Mouse (Mus musculus) brain, embryonic 14.5 days (tissue): ENCODE measurements at regions not wholly inside any gene's neighbourhood (a gene's known extent, or its start where the extent isn't known, plus 50 kb on each side); places are given as distances from the start of the nearest gene placed in this dataset.
"Not testable (repeated sequence)": the region's sequence is repeated elsewhere in the genome, so short reads cannot be mapped to it uniquely, and the experiment has no call there.

Experiments
- DNase-seq: peaks from one replicate; pipeline ENCODE4 v3.0.0-alpha.2; 2011; ENCODE audit warnings: low read depth
- CTCF ChIP-seq: fragments of 200-500 bp; IDR thresholded peaks from 2 replicates; pipeline ENCODE4 v1.5.1; 2012; ENCODE audit warnings: inconsistent platforms, mild to moderate bottlenecking, moderate library complexity, borderline replicate concordance; ENCODE audit not compliant: insufficient read depth, insufficient read length; ENCODE audit errors: extremely low read depth
- POLR2A ChIP-seq: fragments of 200-500 bp; IDR thresholded peaks from 2 replicates; pipeline ENCODE4 v1.6.1; 2012; ENCODE audit warnings: mild to moderate bottlenecking, inconsistent platforms, borderline replicate concordance; ENCODE audit not compliant: poor library complexity, insufficient read depth, insufficient read length, severe bottlenecking; ENCODE audit errors: extremely low read depth

GRCm38 (mm10) chr13:35540433-35540832 lies 119.2 kb upstream of the Cdyl start:
- no peak for TF ChIP-seq POLR2A
- no peak for TF ChIP-seq CTCF
- no peak for DNase-seq

- TF ChIP-seq CTCF (no peak), POLR2A (no peak)
Observed at GRCm38 (mm10) chr13:35541053-35541452, 118.6 kb upstream of the Cdyl start.

GRCm38 (mm10) chr13:35564006-35564405 lies 95.6 kb upstream of the Cdyl start:
- DNase-seq: no peak
- TF ChIP-seq CTCF: no peak
- TF ChIP-seq POLR2A: no peak

More at GRCm38 (mm10) chr13:35541053-35541452, 118.6 kb upstream of the Cdyl start:
- DNase-seq: no peak

- peak; percentile 72 for DNase-seq
- TF ChIP-seq POLR2A (no peak), CTCF (no peak)
Observed at GRCm38 (mm10) chr13:35581616-35582015, 78.0 kb upstream of the Cdyl start.

DNA sequence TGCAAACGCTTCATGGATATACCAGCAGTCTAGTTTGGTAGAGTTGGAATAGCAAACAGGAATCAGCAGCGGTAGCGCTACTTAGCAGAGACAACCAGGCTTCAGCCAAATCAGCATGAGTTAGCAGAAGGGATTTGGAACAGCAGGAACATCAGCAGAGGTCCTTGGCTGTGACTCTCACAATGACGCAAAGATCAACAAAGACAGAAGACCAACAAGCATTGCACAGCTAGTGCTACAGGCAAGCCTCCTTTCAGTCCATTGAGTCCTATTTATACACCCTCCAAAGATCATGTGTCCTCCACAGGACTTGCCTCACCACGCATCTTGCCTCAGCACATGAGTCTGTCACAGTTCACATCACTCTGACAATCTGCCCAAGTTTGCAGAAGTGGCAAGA lies 61.6 kb upstream of the Cdyl start:
- TF ChIP-seq POLR2A: no peak
- TF ChIP-seq CTCF: no peak
- no peak for DNase-seq

GRCm38 (mm10) chr13:35601560-35602135 lies 58.0 kb upstream of the Cdyl start:
- DNase-seq: no peak
- TF ChIP-seq POLR2A: no peak
- TF ChIP-seq CTCF: no peak

- no peak for TF ChIP-seq POLR2A
- no peak for TF ChIP-seq CTCF
- DNase-seq: no peak
Observed at GRCm38 (mm10) chr13:35603080-35603479, 56.6 kb upstream of the Cdyl start.

- peak; percentile 50 for DNase-seq
- no peak for TF ChIP-seq POLR2A
Observed at GRCm38 (mm10) chr13:35604061-35604460, 55.6 kb upstream of the Cdyl start.

GRCm38 (mm10) chr13:35604765-35605164 lies 54.9 kb upstream of the Cdyl start:
- TF ChIP-seq POLR2A (no peak), CTCF (no peak)
- DNase-seq: no peak

- not testable (repeated sequence) for DNase-seq
Observed at GRCm38 (mm10) chr13:35606857-35607561, 52.6 kb upstream of the Cdyl start.

GRCm38 (mm10) chr13:35607710-35608109 lies 51.9 kb upstream of the Cdyl start:
- TF ChIP-seq CTCF: no peak

More at GRCm38 (mm10) chr13:35607710-35608109, 51.9 kb upstream of the Cdyl start:
- no peak for DNase-seq
